Comparison of ENCODE assay signal across 15 mouse cellular contexts in the genomic region with DNA sequence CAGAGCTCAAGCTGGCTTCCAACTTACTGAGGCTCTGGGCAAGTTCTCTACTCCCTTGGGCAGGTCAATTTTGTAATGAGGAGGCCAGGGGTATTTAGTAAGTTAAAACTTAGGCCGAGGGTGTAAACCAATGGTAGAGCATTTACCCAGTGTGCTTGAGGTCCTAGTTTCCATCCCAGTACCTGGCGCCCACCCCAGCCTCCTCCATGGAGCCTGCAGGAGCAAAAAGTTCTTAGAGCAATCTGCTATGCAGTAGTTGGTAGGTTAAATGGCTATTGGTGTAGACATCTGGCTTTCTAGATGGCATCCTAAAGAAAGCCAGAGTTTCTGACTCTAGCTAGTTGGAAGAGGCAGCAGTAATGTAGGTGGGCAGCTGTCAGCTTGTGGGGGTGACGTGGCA. TPM values are rescaled to one million over a fixed set of nuclear protein-coding genes. Genes with fewer than 3 reads are reported as not detected.
"Had no signal": no experiment of that assay in that cellular context is flagged by ENCODE, and none has a peak within 500 bp of the region (broad histone marks: within the 10 kb centered on the region; RNA-seq: fewer than 3 reads in every experiment).

No protein-coding gene starts in this region.

- H3K27me3 ChIP-seq: intestine, embryonic 15.5 days; kidney, embryonic 15.5 days; midbrain, embryonic 12.5 days; stomach, embryonic 15.5 days had no signal

- H3K27ac ChIP-seq: intestine, embryonic 15.5 days; kidney, embryonic 15.5 days; limb, embryonic 10.5 days; liver, embryonic 14.5 days; midbrain, embryonic 12.5 days; stomach, embryonic 15.5 days had no signal

- ATAC-seq: intestine, embryonic 15.5 days; midbrain, embryonic 16.5 days had no signal

- DNase-seq: kidney, adult 2 months; kidney, postnatal 14 days; lung, embryonic 14.5 days; lung, postnatal 10 days; lung, postnatal 4 days; right cerebral cortex, postnatal 25 days; thymus, postnatal 4 days had no signal

- H3K4me3 ChIP-seq: intestine, embryonic 15.5 days; kidney, embryonic 15.5 days; limb, embryonic 10.5 days; midbrain, embryonic 12.5 days; stomach, embryonic 15.5 days had no signal

- H3K9ac ChIP-seq: intestine, embryonic 15.5 days; kidney, embryonic 15.5 days; liver, embryonic 14.5 days; lung, embryonic 14.5 days; midbrain, embryonic 12.5 days; stomach, embryonic 15.5 days had no signal

- H3K4me2 ChIP-seq: intestine, embryonic 15.5 days; kidney, embryonic 15.5 days; lung, embryonic 14.5 days; midbrain, embryonic 12.5 days; stomach, embryonic 15.5 days had no signal

- H3K36me3 ChIP-seq: intestine, embryonic 15.5 days; midbrain, embryonic 12.5 days had no signal

- H3K4me1 ChIP-seq: midbrain, embryonic 12.5 days had no signal

- H3K9me3 ChIP-seq: intestine, embryonic 15.5 days; kidney, embryonic 15.5 days; limb, embryonic 10.5 days; midbrain, embryonic 12.5 days; stomach, embryonic 15.5 days had no signal

RNA-seq across cellular contexts. Expression of gene Gpr18, which starts 33.9 kb away (rescaled TPM):
- polyA plus RNA-seq: limb, embryonic 14.5 days had no signal
